ENCODE assay signal across 21 mouse cellular contexts in the genomic region with DNA sequence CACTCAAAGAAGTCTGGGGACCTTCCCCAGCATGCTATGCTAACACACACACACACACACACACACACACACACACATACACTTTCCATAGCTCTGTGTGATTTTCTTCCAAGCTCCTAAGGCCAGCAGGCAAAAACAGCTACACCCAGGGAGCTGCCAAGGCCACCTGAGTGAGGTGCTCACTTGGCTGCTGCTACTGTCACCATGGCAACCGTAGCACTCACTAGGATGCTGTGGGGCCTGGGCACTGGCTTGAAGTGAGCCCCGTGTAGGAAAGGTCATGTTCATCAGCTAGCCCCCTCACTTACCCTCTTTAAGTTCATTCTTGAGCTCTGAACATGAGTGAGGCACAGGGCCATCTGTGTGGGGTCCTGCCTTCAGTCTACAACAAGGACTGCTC.
DNase-seq lines count a peak whose midpoint lies in the region; ATAC-seq lines count a peak whose summit lies in the region.
"Had no signal": no experiment of that assay in that cellular context is flagged by ENCODE, and none has a peak within 500 bp of the region (broad histone marks: within the 10 kb centered on the region; RNA-seq: fewer than 3 reads in every experiment).

No protein-coding gene starts in this region.

- no peaks in the 10 kb centered on the region for H3K9me3 ChIP-seq in hindbrain, embryonic 16.5 days (ENCODE audit: control insufficient read depth, low read length)
- H3K9me3 ChIP-seq in hindbrain, embryonic 13.5 days, result no peaks in the 10 kb centered on the region
- no peaks in the 10 kb centered on the region for H3K9me3 ChIP-seq in midbrain, embryonic 13.5 days
- H3K9me3 ChIP-seq: heart, embryonic 15.5 days; liver, embryonic 13.5 days had no signal

- no peak overlapping the region for H3K9ac ChIP-seq in hindbrain, embryonic 16.5 days (ENCODE audit: low read depth, low read length)
- H3K9ac ChIP-seq in hindbrain, embryonic 13.5 days, result no peak overlapping the region
- H3K9ac ChIP-seq in midbrain, embryonic 13.5 days (replicated peaks), result no peak overlapping the region
- H3K9ac ChIP-seq: embryonic facial prominence, embryonic 12.5 days; heart, embryonic 15.5 days; liver, embryonic 13.5 days; lung, embryonic 14.5 days; midbrain, embryonic 12.5 days had no signal

- DNase-seq in cerebellum, postnatal 25 days, result peak; percentile 43 to 51
- DNase-seq in cerebellum, adult 9-11 months, result no peak
- DNase-seq in brain, adult 2 months (ENCODE audit: low read depth, low spot score), result peak; percentile 16
- DNase-seq in spleen, postnatal 14 days (ENCODE audit: low spot score in 2 of 2), result no peak
- no peak for DNase-seq in embryo, embryonic 11 days
- DNase-seq: adrenal gland, postnatal 36 days; gastrocnemius, postnatal 25 days; heart, adult 2 months; heart, postnatal 4 days; liver, embryonic 13.5 days; lung, embryonic 14.5 days had no signal

- H3K27me3 ChIP-seq in hindbrain, embryonic 16.5 days (replicated peaks; ENCODE audit: control insufficient read depth, insufficient read depth, low read length), result no peaks in the 10 kb centered on the region
- H3K27me3 ChIP-seq in hindbrain, embryonic 13.5 days, result no peaks in the 10 kb centered on the region
- H3K27me3 ChIP-seq in midbrain, embryonic 13.5 days, result no peaks in the 10 kb centered on the region
- H3K27me3 ChIP-seq: embryonic facial prominence, embryonic 12.5 days; liver, embryonic 13.5 days; midbrain, embryonic 12.5 days had no signal

- H3K4me3 ChIP-seq in hindbrain, embryonic 16.5 days (ENCODE audit: low read length), result no peak overlapping the region
- no peak overlapping the region for H3K4me3 ChIP-seq in hindbrain, embryonic 13.5 days
- no peak overlapping the region for H3K4me3 ChIP-seq in midbrain, embryonic 13.5 days (replicated peaks)
- H3K4me3 ChIP-seq: embryonic facial prominence, embryonic 12.5 days; heart, adult 2 months; heart, embryonic 15.5 days; liver, embryonic 13.5 days; midbrain, embryonic 12.5 days had no signal

- peak; percentile 64; the same call in 1 of the 2 replicates for ATAC-seq in hindbrain, embryonic 16.5 days
- ATAC-seq in hindbrain, embryonic 13.5 days (ENCODE audit: low FRiP score), result no peak
- ATAC-seq in midbrain, embryonic 13.5 days, result peak; percentile 68
- ATAC-seq: intestine, postnatal 0 days had no signal

- H3K4me2 ChIP-seq in hindbrain, embryonic 16.5 days (ENCODE audit: low read length), result no peak overlapping the region
- no peak overlapping the region for H3K4me2 ChIP-seq in hindbrain, embryonic 13.5 days
- H3K4me2 ChIP-seq in midbrain, embryonic 13.5 days (replicated peaks), result no peak overlapping the region
- H3K4me2 ChIP-seq: embryonic facial prominence, embryonic 12.5 days; heart, embryonic 15.5 days; liver, embryonic 13.5 days; lung, embryonic 14.5 days; midbrain, embryonic 12.5 days had no signal

- 40% methylated on average over 2 of the region's 2 CpGs for WGBS in hindbrain, embryonic 16.5 days
- WGBS in hindbrain, embryonic 13.5 days, result 57% methylated on average over 2 of the region's 2 CpGs
- 52% methylated on average over 2 of the region's 2 CpGs for WGBS in midbrain, embryonic 13.5 days

- H3K27ac ChIP-seq in hindbrain, embryonic 16.5 days (ENCODE audit: low read depth, low read length), result no peak overlapping the region
- no peak overlapping the region for H3K27ac ChIP-seq in hindbrain, embryonic 13.5 days
- H3K27ac ChIP-seq in midbrain, embryonic 13.5 days, result no peak overlapping the region
- H3K27ac ChIP-seq: embryonic facial prominence, embryonic 12.5 days; heart, adult 2 months; heart, embryonic 15.5 days; liver, embryonic 13.5 days; macrophage; midbrain, embryonic 12.5 days; stomach, postnatal 0 days had no signal

- H3K36me3 ChIP-seq in hindbrain, embryonic 16.5 days (ENCODE audit: control insufficient read depth, insufficient read depth, low read length), result no peaks in the 10 kb centered on the region
- no peaks in the 10 kb centered on the region for H3K36me3 ChIP-seq in hindbrain, embryonic 13.5 days
- no peaks in the 10 kb centered on the region for H3K36me3 ChIP-seq in midbrain, embryonic 13.5 days
- H3K36me3 ChIP-seq: embryonic facial prominence, embryonic 12.5 days; G1E; heart, embryonic 15.5 days; liver, embryonic 13.5 days; midbrain, embryonic 12.5 days had no signal

- peaks cover 6% of the 10 kb centered on the region for H3K4me1 ChIP-seq in hindbrain, embryonic 16.5 days (ENCODE audit: control insufficient read depth, insufficient read depth, low read depth, low read length)
- H3K4me1 ChIP-seq in hindbrain, embryonic 13.5 days (replicated peaks), result peaks cover 20% of the 10 kb centered on the region
- H3K4me1 ChIP-seq in midbrain, embryonic 13.5 days (replicated peaks), result peaks cover 24% of the 10 kb centered on the region
- H3K4me1 ChIP-seq: embryonic facial prominence, embryonic 12.5 days; heart, embryonic 15.5 days; liver, embryonic 13.5 days had no signal

Comparison
In these comparisons a context has a peak if more than half of its experiments do, and no peak if none do; other contexts are left out.
1. DNase-seq: peak in cerebellum, postnatal 25 days (2 of 2) and brain, adult 2 months (single experiment); none in cerebellum, adult 9-11 months (single experiment), spleen, postnatal 14 days (0 of 2) and embryo, embryonic 11 days (single experiment).